Mouse (Mus musculus) brown adipose tissue, adult 24 weeks (tissue): ENCODE measurements at regions not wholly inside any gene's neighbourhood (a gene's known extent, or its start where the extent isn't known, plus 50 kb on each side); places are given as distances from the start of the nearest gene placed in this dataset.

Experiments
- H3K27ac ChIP-seq: fragments of 200-500 bp; replicated peaks from 2 replicates; pipeline ENCODE4 v1.5.1; 2012; ENCODE audit warnings: low read depth, mild to moderate bottlenecking, low read length
- H3K4me1 ChIP-seq: fragments of 200-500 bp; 2 replicates; pipeline ENCODE4 v1.6.1; 2012; ENCODE audit warnings: low read length, mixed read lengths; ENCODE audit not compliant: control insufficient read depth, insufficient read depth, insufficient read length
- H3K4me3 ChIP-seq: fragments of 200-500 bp; 2 replicates; pipeline ENCODE4 v1.5.1; 2012; ENCODE audit warnings: low read depth, mild to moderate bottlenecking, low read length, moderate library complexity; ENCODE audit not compliant: insufficient read depth

DNA sequence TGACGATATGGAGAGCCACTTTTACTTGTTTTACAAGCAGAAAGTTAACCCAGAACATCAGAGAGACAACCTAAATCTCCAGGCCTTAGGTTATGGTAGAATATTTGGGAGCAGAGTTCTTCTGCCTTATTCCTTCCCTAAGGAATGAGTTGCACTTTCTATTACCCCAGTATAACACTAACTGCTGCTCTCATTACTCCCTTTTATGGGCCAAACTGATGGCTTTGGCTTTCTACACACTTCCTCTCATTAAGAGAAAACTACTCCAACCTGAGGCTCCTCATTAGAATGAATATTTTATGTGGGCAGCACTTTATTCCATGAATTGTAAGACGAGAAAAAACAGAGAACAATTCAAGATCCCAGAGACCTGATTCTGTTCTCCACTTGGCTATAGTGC lies 289.0 kb upstream of the Tnc start:
- H3K27ac ChIP-seq: no peak overlapping the region
- H3K4me1 ChIP-seq: no peaks in the 10 kb centered on the region
- no peak overlapping the region for H3K4me3 ChIP-seq

DNA sequence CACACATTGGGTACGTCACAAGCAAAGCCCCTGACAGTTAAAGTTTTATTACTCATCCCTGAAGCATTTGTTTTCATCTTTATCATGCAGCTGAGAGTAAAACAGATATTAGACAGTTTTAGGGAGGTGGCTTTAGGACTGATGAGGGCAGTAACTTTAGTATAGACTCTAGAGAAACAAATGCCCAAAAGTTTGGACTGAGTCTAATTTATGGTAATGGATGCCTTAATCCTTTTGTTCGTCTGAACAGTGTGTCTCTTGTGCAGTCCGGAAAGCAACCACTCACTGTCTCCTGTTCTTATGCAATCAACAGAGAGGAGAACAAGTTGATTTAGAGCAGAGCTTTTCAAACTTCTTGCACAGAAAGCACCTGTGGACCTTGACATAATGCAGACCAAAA lies 283.4 kb upstream of the Tnc start:
- no peak overlapping the region for H3K27ac ChIP-seq

GRCm38 (mm10) chr4:64324391-64324790 lies 277.6 kb upstream of the Tnc start:
- Histone ChIP-seq H3K4me1 (no peaks in the 10 kb centered on the region), H3K4me3 (no peak overlapping the region), H3K27ac (no peak overlapping the region)

More for the DNA sequence above, 283.4 kb upstream of the Tnc start:
- H3K4me3 ChIP-seq: no peak overlapping the region
- no peaks in the 10 kb centered on the region for H3K4me1 ChIP-seq

DNA sequence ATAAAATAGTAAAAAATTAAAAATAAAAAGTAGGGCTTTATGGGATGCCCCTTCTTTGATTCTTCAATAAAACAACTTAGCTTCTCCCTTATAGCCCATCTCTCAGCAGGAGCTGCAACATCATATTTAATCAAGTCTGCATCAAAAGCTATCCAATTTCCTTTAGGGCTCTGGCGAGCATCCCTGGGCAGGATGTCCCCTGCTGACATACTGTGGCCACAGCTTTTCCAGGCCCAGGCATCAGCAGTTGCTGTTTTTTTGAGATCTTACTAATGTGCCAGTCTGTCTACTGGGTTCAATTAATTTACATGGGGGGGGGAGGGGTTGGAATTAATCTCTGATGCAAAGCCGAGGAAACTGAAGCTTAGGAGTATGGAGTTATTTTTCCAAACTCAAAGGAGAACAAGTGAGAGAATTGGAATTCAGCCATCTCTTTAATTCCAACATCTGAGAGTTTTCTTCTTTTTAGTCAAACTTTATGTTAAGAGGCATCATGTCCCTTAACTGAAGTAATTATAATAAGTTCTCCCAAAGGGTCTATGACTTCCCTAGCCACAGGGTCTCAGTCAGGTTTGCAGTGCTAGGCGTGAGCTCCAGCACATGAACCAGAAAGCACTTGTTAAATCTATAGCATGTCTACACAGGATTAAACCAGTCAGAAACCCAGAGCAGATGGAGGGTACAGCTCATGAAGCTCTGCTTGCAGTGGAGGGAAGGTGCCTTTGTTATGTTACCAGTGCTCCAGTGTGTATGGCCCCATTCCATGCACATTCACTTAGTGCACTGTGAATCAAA lies 269.9 kb upstream of the Tnc start:
- H3K27ac ChIP-seq: no peak overlapping the region
- H3K4me1 ChIP-seq: no peaks in the 10 kb centered on the region
- no peak overlapping the region for H3K4me3 ChIP-seq

GRCm38 (mm10) chr4:64296941-64297340 lies 250.1 kb upstream of the Tnc start:
- H3K4me3 ChIP-seq: no peak overlapping the region
- H3K27ac ChIP-seq: no peak overlapping the region
- H3K4me1 ChIP-seq: no peaks in the 10 kb centered on the region

- H3K4me1 ChIP-seq: no peaks in the 10 kb centered on the region
- H3K4me3 ChIP-seq: no peak overlapping the region
- H3K27ac ChIP-seq: no peak overlapping the region
Measured at GRCm38 (mm10) chr4:64282471-64282870, 235.7 kb upstream of the Tnc start.

DNA sequence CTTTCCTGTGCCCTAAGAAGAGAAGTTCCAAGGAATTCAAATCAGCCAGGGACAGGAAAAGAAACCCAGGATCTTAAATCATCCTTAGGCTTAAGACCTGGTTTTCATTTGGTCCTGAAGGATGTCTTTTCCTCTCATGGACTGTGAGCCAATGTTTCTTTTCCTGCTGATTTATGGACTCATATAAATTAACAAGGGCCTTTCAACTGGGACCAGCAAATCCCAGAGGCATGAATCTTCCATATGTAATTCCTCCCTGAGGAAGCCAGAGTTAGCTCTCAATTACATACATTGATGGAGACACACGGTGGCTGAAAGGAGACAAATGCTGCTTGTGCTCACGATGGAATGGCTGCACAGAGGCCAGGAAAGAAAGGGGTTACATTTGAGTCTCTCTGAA lies 230.2 kb upstream of the Tnc start:
- Histone ChIP-seq H3K4me1 (no peaks in the 10 kb centered on the region), H3K4me3 (no peak overlapping the region), H3K27ac (no peak overlapping the region)

DNA sequence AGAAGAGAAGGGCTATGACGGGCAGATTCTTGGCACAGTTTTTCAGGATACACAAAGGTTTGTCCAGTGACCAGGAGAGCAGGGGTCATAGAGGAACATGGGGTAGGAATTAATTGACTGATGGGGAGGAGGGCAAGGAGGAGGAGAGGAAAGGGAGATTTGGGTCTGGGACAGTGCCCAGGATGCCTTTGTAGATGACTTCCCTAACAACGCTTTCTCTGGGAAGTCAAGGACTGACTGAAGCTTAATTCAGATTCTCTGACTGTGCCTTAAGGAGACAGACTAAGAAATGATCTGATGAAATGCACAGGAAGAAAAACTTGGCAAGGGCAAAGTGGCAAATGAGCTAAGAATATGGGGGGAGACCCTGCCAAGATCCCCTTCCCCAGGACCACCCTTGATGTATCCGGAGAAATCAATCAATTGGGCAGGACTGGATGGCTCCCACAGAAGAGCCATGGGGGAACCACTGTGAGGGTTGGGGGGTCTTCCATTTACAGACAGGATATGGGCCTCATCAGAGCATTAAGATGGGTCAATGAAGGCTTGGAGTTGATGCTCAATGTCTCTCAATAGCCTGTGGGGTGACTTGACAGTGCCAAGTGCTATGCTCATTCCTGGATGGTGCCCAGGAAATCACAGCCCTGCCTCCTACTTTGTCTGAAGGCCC lies 227.6 kb upstream of the Tnc start:
- Histone ChIP-seq H3K4me3 (no peak overlapping the region), H3K27ac (no peak overlapping the region), H3K4me1 (no peaks in the 10 kb centered on the region; the same call in 1 of the 2 replicates)

DNA sequence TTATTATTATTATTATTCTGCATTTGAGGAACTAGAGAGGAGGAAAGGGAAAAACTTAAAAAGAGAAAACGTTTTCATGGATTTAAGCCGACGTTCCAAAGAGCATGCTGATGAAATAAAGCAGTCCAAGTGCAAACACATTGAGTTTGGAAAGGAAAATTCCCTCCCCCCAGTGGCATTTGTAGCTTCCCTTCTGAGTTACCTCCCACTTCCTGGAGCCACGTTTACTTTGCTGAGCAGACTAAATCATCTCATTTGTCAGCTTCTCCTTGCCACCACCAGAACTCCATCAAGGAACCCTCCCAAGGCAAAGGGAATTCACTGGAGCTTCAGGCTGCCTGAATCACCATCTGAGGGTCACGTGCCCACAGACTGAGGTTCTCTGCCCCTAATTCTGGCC lies 223.0 kb upstream of the Tnc start:
- Histone ChIP-seq H3K4me1 (no peaks in the 10 kb centered on the region; the same call in 1 of the 2 replicates), H3K27ac (no peak overlapping the region), H3K4me3 (no peak overlapping the region)

- H3K27ac ChIP-seq: no peak overlapping the region
- H3K4me3 ChIP-seq: no peak overlapping the region
- H3K4me1 ChIP-seq: no peaks in the 10 kb centered on the region; the same call in 1 of the 2 replicates
Measured at GRCm38 (mm10) chr4:64269117-64269516, 222.3 kb upstream of the Tnc start.

GRCm38 (mm10) chr4:64260473-64260872 lies 213.7 kb upstream of the Tnc start:
- no peak overlapping the region for H3K27ac ChIP-seq
- H3K4me1 ChIP-seq: no peaks in the 10 kb centered on the region
- no peak overlapping the region for H3K4me3 ChIP-seq

DNA sequence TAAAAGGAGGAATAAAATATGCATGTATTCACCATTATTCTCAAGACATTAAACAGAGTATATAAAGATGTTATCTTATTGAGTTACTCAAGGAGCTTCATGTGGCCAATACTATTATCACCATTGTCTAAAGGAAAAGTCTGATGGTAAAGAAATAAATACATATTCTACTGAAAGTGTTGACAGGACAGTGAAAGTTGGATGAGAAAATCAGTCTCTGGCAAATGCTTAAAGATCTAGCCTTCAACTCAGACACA lies 213.3 kb upstream of the Tnc start:
- no peak overlapping the region for H3K4me3 ChIP-seq
- no peaks in the 10 kb centered on the region for H3K4me1 ChIP-seq
- H3K27ac ChIP-seq: no peak overlapping the region

- no peaks in the 10 kb centered on the region for H3K4me1 ChIP-seq
- H3K27ac ChIP-seq: no peak overlapping the region
- H3K4me3 ChIP-seq: no peak overlapping the region
Measured at GRCm38 (mm10) chr4:64259348-64260187, 212.8 kb upstream of the Tnc start.

DNA sequence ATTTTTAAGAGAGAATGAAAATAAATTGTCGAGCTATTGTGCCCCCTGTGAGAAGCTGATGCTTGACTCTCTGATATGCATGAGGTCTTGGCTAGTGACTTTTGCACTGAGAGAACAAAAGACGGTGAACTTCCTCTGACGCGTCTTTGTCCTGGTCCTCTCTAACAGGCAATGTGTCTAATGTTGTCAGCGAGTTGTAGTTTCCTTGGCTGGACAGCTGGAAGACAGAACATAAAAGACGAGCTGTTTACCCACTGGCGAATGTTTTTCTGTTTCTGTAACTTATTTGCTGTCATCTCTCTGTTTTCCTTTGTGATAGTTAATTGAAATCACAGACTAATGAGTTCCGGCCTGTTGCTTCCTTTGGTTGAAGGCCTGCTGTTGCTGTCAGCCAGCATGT lies 208.4 kb upstream of the Tnc start:
- Histone ChIP-seq H3K4me1 (no peaks in the 10 kb centered on the region; the same call in 1 of the 2 replicates), H3K27ac (peak overlapping the region; percentile 62; the same call in 1 of the 2 replicates), H3K4me3 (no peak overlapping the region)

GRCm38 (mm10) chr4:64250691-64251090 lies 203.9 kb upstream of the Tnc start:
- Histone ChIP-seq H3K4me3 (no peak overlapping the region), H3K27ac (no peak overlapping the region), H3K4me1 (no peaks in the 10 kb centered on the region; the same call in 1 of the 2 replicates)
